Mouse (Mus musculus) adrenal gland, adult 18-20 months (tissue): ENCODE results near the gene Gm49369. TPM values are rescaled to one million over a fixed set of nuclear protein-coding genes. Genes with fewer than 3 reads are reported as not detected.
"Not testable (repeated sequence)": the region's sequence is repeated elsewhere in the genome, so short reads cannot be mapped to it uniquely, and the experiment has no call there.

Experiments used
- DNase-seq, 2 experiments: peaks; one replicate each; pipeline ENCODE4 v3.0.0; 2021 to 2022; ENCODE audit warnings: low spot score in 2 of 2
- long read RNA-seq, 2 experiments: library from polyadenylated mRNA; stranded (forward); transcript quantifications; one replicate each; pipeline ENCODE4 v2.0.0; 2021
- total RNA-seq, 2 experiments: library from RNA; stranded (reverse); gene quantifications; 1 replicate in 1 of 2; 2 replicates in 1 of 2; pipeline ENCODE4 v1.2.3; 2021

Gene Gm49369
- total RNA-seq: 1 to 10 TPM; 3.1 to 9.4 TPM
- long read RNA-seq, experiment 1: 0 reads
- long read RNA-seq, experiment 2, partial matches to known transcripts: 0 of 3 reads
- long read RNA-seq, experiment 2, other reads (novel, unspliced or antisense): 3 of 3 reads

DNA sequence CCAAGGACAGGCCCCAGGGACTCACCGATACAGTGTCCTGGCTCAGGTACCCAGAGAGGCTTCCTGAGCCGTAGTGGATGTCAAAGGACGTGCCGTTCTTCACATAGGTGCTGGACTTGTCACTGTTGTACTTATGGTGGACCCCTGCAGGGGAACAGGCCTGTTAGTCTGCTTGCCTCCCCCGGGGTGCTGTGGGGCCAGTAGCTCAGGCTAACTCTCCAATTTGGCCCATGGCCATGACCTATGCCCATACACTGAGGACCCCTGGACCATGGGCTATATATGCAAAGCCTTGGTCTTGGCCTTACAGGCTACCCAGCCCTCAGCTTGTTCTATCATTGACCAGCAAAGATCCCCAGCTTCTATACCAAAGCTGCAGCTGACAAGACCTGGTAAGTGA is at the start of gene Gm49369:
Gene Gm49369 (minus strand): TSS at position 101 of the 400 bp plus-strand sequence.
- DNase-seq: peak in 1 of 2 experiments; percentile 1

DNA sequence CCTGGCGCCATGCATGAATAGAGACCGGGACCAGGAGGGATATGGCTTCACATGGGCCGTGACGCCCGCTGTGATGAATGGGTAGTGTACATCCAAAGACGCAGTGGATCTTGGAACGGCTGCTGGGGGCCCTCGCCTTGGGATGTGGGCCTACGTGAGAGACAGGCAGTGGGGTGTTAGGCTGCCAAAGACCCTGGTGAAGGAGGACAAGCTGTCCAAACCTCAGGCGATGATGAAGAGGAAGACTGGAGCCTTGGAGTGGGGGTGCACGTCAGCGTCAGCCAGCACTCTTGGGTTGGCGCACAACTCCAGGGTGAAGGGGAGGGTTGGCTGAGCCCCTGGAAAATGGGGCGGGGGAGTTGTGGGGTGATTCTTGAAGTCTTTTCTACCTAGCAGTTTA is 48.6 kb upstream of the Gm49369 start:
- no peak for DNase-seq

DNA sequence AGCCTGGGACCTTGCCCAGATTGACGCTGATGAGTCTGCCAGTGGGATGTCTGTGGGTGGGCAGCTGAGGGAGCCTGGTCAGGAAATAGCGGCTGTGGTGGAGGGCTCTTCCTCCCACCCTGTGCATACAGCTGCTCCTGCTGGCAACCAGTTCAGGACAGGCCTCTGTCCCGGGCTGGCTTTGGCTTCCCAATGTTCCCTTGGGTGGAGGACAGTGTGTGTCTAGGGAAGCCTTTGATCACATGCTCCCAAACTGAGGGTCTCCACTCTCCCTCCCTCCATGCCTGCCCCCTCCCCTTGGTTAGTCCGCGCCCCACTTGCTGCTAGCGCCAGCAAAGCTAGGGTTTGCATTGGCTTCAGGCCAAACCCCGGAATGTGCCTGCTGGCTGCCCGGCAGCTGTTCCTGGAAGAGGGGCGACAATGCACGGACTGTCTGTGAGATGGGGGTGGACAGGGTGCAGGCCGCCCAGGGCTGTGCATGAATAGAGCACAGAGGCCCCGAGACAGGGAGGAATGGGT is 47.8 kb upstream of the Gm49369 start:
- DNase-seq: no peak

DNA sequence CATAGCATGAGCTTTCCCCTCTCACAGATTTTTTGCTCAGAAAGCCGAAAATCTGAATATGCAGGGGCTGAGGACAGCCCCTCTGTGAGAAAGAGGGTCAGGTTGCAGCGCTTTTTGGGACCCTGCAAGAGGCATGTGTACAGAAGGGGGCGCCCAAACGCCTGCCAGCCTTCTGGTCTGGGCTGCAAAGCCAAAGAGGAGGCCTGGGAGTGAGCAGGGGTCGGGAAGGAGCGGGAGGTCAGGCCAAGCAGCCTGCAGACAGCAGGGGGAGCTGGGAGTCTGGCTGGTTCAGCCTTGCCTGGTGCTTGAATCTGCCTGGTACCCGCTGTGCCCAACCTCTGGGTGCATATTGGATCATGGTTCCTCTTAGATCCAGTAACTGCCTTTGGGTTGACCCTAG is 45.7 kb upstream of the Gm49369 start:
- DNase-seq: no peak

DNA sequence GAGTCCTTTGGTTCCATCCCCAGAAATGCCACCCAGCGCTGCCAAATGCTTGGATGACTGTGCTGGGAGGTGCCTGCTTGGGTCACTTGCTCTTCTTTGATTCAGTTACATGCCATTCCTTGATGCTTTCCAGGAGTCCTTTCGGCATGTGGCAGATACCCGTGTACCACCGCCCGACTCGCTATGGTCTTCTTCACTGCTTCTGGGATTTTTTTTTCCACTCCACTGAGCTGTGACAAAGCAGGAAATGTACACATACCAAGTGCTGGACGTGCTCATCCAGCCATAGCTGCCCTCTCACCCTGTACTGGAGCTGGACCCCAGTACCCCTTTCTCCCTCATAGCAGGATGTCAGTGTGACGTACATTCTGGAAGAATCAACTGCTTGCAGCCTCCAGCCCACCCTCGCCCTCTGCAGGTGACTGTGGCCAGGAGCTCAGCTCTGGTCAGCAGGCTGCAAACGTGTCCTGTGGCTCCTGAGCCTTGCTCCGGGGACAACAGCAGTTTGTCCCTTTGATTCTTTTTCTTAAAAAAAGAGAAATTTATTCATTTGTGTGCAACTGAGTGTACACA is 43.3 kb upstream of the Gm49369 start:
- DNase-seq: no peak

DNA sequence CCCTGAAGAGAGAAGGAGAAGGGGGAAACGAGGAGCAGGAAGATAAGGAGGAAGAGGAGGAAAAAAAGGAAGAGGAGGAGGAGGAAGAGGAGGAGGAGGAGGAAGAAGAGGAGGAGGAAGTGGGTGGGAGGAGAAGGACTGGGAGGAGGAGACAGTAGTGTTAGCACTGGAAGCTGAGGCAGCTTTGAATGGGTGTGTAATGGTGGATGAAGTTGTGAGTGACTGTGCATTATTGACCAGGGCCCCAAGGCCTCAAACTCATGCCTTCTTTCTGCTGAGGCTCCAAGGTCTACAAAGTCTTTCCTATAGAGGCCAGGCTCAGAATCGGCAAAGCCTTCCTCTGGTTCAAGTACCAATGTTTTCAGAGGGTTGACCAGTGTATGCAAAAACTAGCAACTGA is 39.4 kb upstream of the Gm49369 start:
- no peak for DNase-seq

DNA sequence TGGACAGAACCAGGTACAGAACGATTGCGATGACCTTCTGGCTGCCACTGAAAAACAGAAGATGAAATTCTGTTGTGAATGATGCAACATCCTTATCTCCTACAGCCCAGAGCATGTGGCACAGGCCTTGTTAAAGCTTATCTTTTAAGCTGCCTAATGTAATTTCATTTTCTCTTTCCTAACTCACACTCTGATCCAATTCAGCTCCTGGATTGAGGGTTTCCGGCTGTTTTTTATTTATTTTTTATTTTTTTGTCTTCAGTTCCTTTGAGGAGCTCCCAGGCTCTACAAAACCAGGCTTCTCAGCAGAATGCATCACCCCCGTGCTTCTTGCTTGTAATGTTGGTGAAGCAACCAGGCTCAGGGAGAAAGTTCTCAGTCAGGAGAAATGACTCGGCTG is 37.4 kb upstream of the Gm49369 start:
- no peak for DNase-seq

DNA sequence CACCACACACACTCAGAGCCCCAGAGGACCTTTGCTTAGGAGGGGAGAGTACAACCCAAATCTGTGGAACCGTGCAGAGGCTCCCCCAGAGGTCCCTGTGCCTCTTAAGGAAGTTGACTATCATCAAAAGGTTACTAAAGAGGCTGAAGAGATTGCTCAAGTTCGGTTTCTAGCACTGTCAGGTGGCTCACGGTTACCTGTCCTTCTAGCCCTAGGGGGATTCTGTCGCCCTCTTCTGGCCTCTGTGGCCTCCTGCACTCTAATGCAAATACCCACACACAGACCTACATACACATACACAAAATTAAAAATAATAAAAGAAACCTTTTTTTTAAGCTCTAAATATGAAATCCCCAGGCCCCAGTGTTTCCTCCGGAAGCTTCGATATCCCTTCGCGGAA is 36.2 kb upstream of the Gm49369 start:
- no peak for DNase-seq

DNA sequence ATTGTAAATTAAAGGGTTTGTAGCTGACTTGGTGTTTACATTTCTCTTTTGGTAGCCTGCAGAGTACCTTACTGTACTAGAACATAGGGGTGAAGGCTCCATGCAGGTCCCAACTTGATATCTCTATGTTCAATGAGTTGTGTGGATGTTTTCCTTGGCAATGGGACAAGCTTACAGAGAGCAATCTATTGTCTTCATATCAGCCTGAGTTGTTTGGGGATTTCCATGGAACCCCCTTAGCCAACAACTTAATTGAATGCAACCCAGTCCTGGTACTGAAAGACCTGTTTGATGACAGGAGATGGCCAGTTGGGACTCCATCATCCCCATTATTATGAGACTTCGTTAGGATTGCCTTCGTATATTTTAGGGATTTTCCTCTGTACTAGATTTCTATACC is 35.6 kb upstream of the Gm49369 start:
- no peak for DNase-seq

DNA sequence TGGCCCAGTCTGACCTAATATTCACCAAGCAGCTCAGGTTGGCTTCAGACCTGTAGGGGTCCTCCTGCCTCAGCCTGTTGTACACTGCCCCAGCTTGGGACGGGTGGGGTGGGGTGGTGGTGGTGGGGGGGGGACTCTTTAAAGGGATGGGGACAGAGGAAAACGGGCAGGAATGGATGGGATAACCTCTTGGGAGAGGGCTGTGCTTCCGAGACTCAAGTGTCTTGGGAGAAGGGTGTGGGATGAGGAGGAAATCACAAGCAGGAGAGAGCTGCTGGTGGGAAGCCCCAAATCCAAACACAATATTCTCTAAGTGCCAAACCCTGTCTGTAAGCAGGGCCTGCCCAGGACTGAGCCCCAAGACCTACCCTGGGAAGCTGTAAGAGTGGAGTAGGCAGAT is 33.8 kb upstream of the Gm49369 start:
- no peak for DNase-seq

DNA sequence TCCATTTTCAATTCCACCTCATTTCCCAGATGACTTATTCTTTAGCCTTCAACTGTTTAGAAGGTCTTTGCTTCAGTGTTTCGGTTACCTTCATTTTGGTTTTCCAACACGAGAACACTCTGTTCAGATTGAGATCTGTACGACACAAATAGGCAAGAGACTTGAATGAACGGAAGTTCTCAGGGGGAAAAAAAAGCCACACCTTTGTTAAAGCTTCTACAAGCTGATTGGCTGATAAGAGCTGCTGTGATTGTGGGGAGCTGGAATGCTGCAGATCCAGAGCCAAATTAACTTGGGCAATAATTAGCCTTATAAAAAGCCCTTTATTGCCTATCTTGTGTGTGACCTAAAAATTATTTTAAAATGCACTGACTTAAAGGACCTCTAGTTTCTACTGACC is 32.8 kb upstream of the Gm49369 start:
- DNase-seq: no peak

DNA sequence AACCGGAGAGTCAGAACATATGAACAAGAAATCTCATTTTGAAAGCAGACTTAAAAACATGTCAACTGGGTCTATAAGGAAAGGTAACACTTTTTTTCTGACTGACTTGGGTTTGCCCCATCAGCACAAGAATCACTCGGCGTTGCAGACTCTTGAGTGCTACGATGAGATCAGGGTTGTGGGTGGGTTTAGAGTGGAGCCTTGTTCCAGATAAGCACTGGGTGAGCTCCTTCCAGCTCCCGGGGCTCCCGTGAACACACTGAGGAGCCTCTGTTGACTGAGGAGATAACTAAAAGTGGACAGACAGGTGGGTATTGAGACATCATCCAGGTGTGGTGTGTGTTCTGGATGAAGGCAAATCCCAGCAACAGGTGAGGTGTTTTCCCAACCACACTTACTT is 30.8 kb upstream of the Gm49369 start:
- no peak for DNase-seq

DNA sequence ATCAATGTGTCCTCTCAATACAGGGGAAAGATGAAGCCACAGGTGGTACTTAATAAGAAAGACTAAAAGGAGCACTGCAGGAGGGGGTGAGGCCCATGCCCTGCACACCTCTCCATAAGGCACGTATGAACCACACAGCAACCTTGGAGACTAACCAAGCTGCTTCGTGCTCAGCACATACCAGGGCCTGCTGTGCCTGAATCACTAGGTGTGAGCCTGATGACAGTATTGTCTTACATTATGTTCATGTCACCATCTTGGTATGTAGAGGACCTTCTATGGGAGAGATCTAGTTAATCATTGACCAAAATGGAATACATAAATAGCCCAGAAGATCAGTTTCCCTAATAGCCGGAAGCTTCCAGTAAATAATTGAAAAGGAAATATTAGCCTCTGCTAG is 27.1 kb upstream of the Gm49369 start:
- DNase-seq: no peak

DNA sequence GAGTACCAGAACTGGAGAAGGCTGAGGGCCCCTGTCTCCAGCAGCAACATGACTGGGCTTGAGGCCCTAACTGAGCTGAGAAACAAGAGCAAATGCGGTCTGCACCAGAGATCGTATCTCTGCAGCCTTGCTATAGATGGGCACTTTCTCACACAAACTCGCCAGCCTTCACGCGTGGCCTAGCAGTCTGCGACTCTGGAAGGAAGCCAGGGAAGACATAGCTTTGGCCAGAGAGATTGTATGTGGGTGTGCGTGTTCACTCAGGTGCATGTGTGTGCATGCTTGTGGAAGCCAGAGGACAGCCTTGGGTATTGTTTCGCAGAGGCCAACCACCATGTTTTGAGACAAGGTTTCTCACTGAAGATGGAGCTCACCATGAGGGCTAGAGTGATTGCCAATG is 26.2 kb upstream of the Gm49369 start:
- DNase-seq: no peak

DNA sequence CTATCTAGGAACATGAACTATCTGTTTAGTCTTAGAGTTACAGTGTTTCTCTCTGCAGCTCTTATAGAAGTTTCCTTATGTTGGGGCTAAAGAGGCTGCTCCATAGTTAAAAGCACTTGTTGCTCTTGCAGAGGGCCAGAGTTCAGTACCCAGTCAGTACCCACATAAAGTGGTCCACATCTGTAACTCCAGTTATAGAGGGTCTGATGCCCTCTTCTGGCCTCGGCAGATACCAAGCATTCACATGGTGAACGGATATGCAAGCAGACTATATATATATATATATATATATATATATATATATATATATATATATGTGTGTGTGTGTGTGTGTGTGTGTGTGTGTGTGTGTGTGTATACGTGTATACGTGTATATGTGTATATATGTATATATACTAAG is 25.5 kb upstream of the Gm49369 start:
- no peak for DNase-seq

DNA sequence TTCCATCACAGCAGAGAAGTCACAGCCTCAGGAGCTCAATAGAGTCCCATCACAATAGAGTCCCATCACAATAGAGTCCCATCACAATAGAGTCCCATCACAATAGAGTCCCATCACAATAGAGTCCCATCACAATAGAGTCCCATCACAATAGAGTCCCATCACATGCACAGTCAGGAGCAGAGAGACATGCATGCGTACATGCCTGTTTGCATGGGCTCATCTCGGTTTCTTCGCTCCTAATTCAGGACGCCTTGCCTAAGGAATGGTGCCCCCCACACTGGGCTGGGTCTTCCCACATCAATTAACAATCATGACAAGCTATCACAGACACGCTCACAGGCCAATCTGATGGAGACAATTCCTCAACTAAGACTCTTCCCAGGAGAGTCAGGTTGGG is 22.7 kb upstream of the Gm49369 start:
- DNase-seq: not testable (repeated sequence)

DNA sequence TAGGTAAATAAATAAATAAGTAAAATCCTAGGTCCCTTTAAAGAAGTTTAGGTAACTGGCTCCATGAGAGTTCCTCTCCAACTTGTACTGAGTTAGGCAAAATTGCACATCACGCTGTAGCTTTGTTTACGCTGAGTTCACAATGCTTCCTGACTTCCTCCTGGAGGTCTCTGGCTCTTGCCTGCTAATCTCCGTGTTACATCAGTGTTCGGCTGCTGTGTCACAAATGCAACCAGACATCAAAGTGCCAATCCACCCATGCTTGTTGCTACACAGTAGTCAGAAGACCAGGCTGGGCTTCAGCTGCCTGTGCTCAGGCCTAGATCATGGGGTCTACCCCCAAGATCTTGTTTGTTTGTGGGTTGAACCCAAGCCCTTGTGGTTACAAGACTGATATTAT is 21.1 kb upstream of the Gm49369 start:
- DNase-seq: no peak

DNA sequence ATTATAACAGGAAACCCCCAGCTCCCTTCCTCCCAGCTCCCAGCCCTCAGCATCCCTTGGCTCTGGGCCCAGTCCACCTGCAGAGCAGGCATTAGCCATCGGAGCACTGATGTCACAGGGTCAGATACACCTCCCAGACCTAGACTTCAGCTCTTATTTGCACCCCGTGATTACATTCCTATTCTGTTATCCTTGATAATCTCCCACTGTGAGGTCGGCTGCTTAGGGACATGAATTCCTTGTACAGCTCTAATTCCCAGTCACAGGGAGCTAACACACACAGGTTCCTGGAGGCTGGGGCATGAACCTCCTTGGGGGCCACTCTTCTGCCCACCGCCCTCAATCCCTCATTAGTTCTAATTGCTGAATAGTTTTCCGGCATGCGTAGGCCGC is 18.3 kb upstream of the Gm49369 start:
- DNase-seq: no peak

DNA sequence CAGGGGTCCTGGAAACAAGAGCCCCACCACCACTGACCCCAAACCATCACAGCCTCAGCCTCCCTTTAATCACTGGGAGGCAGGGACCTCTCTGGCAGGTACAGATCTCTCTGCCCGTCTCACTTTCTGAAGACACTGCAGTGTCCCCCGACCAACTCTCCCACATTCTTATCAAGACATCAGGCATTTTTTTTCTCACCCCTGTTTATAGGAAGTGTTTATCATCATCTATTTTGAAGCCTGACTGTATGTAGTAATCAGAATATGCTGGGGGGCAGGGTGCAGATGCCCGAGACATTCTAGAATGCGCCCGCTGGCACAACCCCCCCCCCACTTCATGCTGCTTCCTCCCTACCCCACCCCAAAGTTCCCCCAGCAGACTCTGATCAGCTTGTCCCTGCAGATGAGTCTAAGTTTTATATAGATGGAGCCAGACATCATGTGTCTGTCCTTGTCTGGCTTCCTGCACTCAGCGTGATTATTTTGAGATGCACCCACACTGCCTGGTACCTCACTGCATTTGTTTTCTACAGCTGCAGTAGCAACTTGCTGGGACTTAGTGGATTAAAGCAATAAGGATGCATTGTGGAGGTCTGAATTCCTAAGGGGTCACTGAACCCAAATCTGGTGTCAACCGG is 17.8 kb upstream of the Gm49369 start:
- no peak for DNase-seq

DNA sequence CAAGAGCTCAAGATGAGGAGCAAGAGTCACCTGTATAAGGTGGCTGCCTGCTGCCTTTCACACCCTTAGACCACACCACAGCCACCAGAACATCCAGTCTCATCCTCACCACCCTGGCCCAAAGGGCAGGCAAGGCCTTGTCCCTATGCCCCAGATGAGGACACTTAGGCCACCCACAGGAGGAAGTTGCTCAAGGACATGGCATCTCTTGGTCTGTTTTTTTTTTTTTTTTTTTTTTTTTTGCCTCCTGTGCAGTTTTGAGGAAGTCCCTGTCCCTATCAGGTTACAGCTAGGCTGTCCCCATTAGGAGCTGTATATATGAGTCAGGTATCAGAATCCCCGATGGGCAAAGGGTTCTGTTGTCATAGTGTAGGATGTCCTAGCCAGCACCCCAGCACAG is 16.8 kb upstream of the Gm49369 start:
- DNase-seq: no peak

DNA sequence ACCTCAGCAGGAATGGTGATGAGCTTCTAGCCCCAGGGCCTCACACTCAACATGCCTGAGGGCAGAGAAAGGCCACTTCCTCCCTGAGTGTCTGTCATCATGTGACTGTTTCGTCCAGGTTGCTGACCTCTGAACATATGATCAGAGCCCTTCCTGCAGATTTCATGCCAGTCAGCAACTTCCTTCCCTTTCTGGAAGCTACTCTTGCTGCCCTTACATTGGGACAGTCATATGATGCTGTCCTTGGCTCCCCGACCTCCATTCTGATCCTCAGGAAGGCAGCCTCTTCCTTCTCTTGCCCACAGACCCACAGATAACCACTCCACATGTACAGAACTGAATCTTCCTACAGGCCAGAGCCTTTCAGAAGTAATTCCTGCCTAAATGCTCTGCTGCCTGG is 15.6 kb upstream of the Gm49369 start:
- DNase-seq: no peak

DNA sequence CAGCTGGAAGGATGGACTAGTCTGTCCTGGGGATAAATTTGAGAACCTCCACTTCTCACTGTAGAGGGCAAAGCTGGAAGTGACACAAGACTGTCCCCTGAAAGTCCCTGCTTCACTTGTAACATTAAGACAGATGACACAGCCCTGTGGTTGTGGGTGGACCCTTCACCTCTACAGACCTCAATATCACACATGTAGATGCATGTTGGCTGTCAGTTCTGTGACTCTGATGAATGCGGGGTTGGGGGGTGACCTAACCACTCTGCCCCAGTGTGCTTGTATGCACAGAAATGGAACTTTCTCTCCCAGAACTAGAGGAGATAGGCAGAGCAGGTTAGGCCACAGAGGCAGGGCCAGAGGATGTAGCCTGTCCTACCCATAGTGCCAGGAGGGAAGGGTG is 14.1 kb upstream of the Gm49369 start:
- DNase-seq: no peak

DNA sequence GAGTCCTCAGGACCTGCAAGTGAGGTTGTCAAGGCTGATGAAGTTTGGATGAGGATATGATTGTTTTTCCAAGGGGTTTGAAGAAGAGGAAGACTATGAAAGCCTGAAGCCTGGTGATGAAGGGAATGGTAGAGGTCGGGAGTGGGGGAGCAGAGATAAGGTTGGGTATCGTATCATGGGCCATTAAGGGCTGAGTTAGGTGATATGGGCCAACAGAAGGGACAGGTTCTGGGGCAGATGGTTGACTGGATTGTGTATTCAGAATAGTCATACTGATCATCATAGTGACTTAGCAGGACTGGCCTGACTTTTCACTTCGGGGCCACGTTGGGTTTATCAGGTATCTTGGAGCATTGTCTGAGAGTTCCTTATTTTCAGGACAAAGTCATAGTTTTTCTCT is 13.0 kb upstream of the Gm49369 start:
- DNase-seq: no peak
